Mouse (Mus musculus) hindbrain, embryonic 13.5 days (tissue): Measurements from ENCODE around the gene 1700015F17Rik. TPM values are rescaled to one million over a fixed set of nuclear protein-coding genes. Genes with fewer than 3 reads are reported as not detected.

Source experiments
- ATAC-seq: fragments of 200-750 bp; cut with Nextera tagmentation; 2 replicates; pipeline ENCODE4 v1.8.0; 2017; ENCODE audit warnings: moderate TSS enrichment; ENCODE audit not compliant: low FRiP score
- H3K27ac ChIP-seq: fragments of 300-500 bp; sonication (generic); 2 replicates; pipeline ENCODE4 v1.5.1; 2015; ENCODE audit warnings: inconsistent platforms, mild to moderate bottlenecking, moderate library complexity
- H3K27me3 ChIP-seq: fragments of 300-500 bp; sonication (generic); 2 replicates; pipeline ENCODE4 v1.6.1; 2015; ENCODE audit warnings: mild to moderate bottlenecking, inconsistent platforms
- H3K36me3 ChIP-seq: fragments of 300-500 bp; sonication (generic); 2 replicates; pipeline ENCODE4 v1.6.1; 2015; ENCODE audit warnings: mild to moderate bottlenecking, inconsistent platforms
- H3K4me1 ChIP-seq: fragments of 300-500 bp; sonication (generic); replicated peaks from 2 replicates; pipeline ENCODE4 v1.6.1; 2015; ENCODE audit warnings: inconsistent platforms
- H3K4me2 ChIP-seq: fragments of 300-500 bp; sonication (generic); 2 replicates; pipeline ENCODE4 v1.6.1; 2015; ENCODE audit warnings: inconsistent platforms, mild to moderate bottlenecking, moderate library complexity
- H3K4me3 ChIP-seq: fragments of 300-500 bp; sonication (generic); 2 replicates; pipeline ENCODE4 v1.5.1; 2015; ENCODE audit warnings: mild to moderate bottlenecking, inconsistent platforms
- H3K9ac ChIP-seq: fragments of 300-500 bp; sonication (generic); 2 replicates; pipeline ENCODE4 v1.6.1; 2015; ENCODE audit warnings: mild to moderate bottlenecking, inconsistent platforms
- H3K9me3 ChIP-seq: fragments of 300-500 bp; sonication (generic); 2 replicates; pipeline ENCODE4 v1.6.1; 2016; ENCODE audit warnings: inconsistent platforms
- WGBS: fragments of 180-500 bp; shearing (Covaris S2); methylation state at CpG from one replicate; pipeline ENCODE4 v1.1.7; 2015; 5-methylcytosine and 5-hydroxymethylcytosine counted together
- polyA plus RNA-seq: library from polyadenylated mRNA; unstranded; fragments of >200 nt; fragmentation: Nextera tagmentation; extraction: Ambion mirVana; gene quantifications from 2 replicates; pipeline ENCODE4 v1.2.1, GENCODE M21; 2015

1700015F17Rik gene
- polyA plus RNA-seq, 1 experiment from 2014 or later, result not detected

GRCm38 (mm10) chr5:5419992-5420455 lies 58.9 kb downstream of the 1700015F17Rik start, which contains the start of gene Cdk14:
TSS of gene Cdk14 (minus strand) at chr5:5420312.
- Histone ChIP-seq H3K27me3 (no peaks in the 10 kb centered on the region), H3K9me3 (no peaks in the 10 kb centered on the region), H3K36me3 (no peaks in the 10 kb centered on the region), H3K27ac (no peak within 1 kb of the TSS), H3K4me2 (no peak within 1 kb of the TSS), H3K4me3 (no peak within 1 kb of the TSS), H3K9ac (no peak within 1 kb of the TSS), H3K4me1 (no peaks in the 10 kb centered on the region)
- ATAC-seq, result no peak
- 87% methylated on average over 9 of the region's 9 CpGs for WGBS

DNA sequence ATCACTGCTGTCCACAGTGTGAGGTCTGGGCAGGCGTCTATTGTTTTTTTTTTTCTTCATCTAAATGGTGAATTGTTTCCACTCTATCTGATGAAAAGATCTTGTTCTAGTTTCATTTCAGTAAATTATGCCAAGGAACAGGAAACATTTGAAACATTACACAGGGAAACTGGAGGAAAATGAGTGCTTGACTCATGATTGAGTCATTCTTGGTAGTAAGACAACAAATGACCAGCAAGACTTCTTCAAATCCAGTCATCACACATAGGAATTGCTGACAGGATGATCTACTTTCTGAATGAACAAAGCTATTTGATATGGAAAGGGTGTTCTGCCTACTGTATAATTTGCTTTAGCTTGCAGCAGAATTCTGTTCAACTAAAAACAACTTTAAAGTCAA lies 59.7 kb downstream of the 1700015F17Rik start:
- no peak for ATAC-seq
- no peak overlapping the region for H3K4me3 ChIP-seq
- H3K27me3 ChIP-seq, result no peaks in the 10 kb centered on the region
- H3K9ac ChIP-seq, result no peak overlapping the region
- H3K36me3 ChIP-seq, result no peaks in the 10 kb centered on the region
- H3K9me3 ChIP-seq, result no peaks in the 10 kb centered on the region
- WGBS, result 94% methylated on average over 1 of the region's 1 CpGs
- no peaks in the 10 kb centered on the region for H3K4me1 ChIP-seq
- H3K27ac ChIP-seq, result no peak overlapping the region
- no peak overlapping the region for H3K4me2 ChIP-seq

GRCm38 (mm10) chr5:5414835-5415234 lies 64.1 kb downstream of the 1700015F17Rik start:
- no peaks in the 10 kb centered on the region for H3K4me1 ChIP-seq
- no peaks in the 10 kb centered on the region for H3K9me3 ChIP-seq
- no peak overlapping the region for H3K4me2 ChIP-seq
- H3K4me3 ChIP-seq, result no peak overlapping the region
- no peaks in the 10 kb centered on the region for H3K36me3 ChIP-seq
- no peak for ATAC-seq
- WGBS, result 84% methylated on average over 3 of the region's 3 CpGs
- no peaks in the 10 kb centered on the region for H3K27me3 ChIP-seq
- no peak overlapping the region for H3K9ac ChIP-seq
- H3K27ac ChIP-seq, result no peak overlapping the region

DNA sequence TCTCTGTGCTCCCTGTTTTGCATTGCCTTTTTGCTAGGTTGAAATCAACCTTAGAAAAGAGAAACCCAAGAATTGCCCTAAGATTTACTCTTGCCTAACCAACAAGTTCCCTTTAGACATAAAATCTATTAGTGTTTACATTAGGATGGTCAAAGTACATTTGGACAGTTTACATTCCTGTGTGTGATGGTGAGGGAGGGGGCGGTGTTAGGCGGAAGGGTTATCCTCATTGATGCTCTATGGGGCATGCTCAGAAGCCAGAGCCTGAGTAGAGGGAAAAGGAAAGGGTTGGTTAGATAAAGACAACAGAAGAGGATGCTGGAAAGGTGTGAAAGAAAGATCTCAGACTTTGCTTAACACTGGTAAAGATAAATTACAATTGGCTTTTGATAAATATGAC lies 67.1 kb downstream of the 1700015F17Rik start:
- Histone ChIP-seq H3K4me3 (no peak overlapping the region), H3K4me2 (no peak overlapping the region), H3K9ac (no peak overlapping the region), H3K4me1 (no peaks in the 10 kb centered on the region), H3K36me3 (no peaks in the 10 kb centered on the region), H3K9me3 (no peaks in the 10 kb centered on the region), H3K27ac (no peak overlapping the region), H3K27me3 (no peaks in the 10 kb centered on the region)
- 95% methylated on average over 2 of the region's 2 CpGs for WGBS
- no peak for ATAC-seq

DNA sequence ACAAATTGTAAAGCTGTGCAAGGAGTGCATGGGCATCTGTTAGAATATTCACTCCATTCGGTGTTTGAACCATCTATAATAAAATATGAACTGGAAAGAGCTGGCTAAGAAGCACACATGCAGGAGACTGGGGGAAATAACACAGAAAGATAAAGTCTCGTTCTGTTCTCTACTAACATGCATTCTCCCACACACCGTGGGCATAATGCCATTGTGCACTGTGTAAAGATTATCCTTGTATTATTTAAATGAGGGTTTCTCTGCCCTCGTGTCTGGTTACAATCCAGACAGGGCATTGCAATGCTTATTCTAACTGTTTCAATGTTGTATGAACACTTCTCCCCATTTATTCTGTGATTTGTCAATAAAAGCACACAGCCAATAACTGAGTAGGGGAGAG lies 77.0 kb downstream of the 1700015F17Rik start:
- 65% methylated on average over 4 of the region's 4 CpGs for WGBS
- H3K27ac ChIP-seq, result no peak overlapping the region
- no peak overlapping the region for H3K9ac ChIP-seq
- H3K4me1 ChIP-seq, result no peaks in the 10 kb centered on the region
- H3K9me3 ChIP-seq, result no peaks in the 10 kb centered on the region
- no peak overlapping the region for H3K4me2 ChIP-seq
- ATAC-seq, result no peak
- no peaks in the 10 kb centered on the region for H3K27me3 ChIP-seq
- H3K4me3 ChIP-seq, result no peak overlapping the region
- no peaks in the 10 kb centered on the region for H3K36me3 ChIP-seq

- Histone ChIP-seq H3K4me1 (no peaks in the 10 kb centered on the region), H3K27me3 (no peaks in the 10 kb centered on the region), H3K27ac (no peak overlapping the region), H3K9ac (no peak overlapping the region), H3K36me3 (no peaks in the 10 kb centered on the region), H3K9me3 (no peaks in the 10 kb centered on the region), H3K4me3 (no peak overlapping the region), H3K4me2 (no peak overlapping the region)
- WGBS, result 54% methylated on average over 3 of the region's 3 CpGs
- ATAC-seq, result no peak
Observed at GRCm38 (mm10) chr5:5392786-5393185, 86.2 kb downstream of the 1700015F17Rik start.

Other genes with a start within 250 kb of the 1700015F17Rik start
- gene Cdk14, start 58.8 kb downstream of the 1700015F17Rik start, polyA plus RNA-seq, result 35.8 and 36.1 TPM in 2 replicates
- gene Cldn12, start 35.8 kb upstream of the 1700015F17Rik start, polyA plus RNA-seq, result 18.9 and 20.6 TPM in 2 replicates
- gene Gtpbp10, start 80.4 kb upstream of the 1700015F17Rik start, polyA plus RNA-seq, result 20.6 and 26.1 TPM in 2 replicates
- 11.7 and 13.1 TPM in 2 replicates for gene Gm8773, start 94.7 kb upstream of the 1700015F17Rik start, polyA plus RNA-seq
- gene Cfap69, start 185.1 kb upstream of the 1700015F17Rik start, polyA plus RNA-seq, result 7.4 and 10.8 TPM in 2 replicates
- 5.1 and 5.2 TPM in 2 replicates for gene Steap2, start 215.4 kb upstream of the 1700015F17Rik start, polyA plus RNA-seq